In the genomic region with DNA sequence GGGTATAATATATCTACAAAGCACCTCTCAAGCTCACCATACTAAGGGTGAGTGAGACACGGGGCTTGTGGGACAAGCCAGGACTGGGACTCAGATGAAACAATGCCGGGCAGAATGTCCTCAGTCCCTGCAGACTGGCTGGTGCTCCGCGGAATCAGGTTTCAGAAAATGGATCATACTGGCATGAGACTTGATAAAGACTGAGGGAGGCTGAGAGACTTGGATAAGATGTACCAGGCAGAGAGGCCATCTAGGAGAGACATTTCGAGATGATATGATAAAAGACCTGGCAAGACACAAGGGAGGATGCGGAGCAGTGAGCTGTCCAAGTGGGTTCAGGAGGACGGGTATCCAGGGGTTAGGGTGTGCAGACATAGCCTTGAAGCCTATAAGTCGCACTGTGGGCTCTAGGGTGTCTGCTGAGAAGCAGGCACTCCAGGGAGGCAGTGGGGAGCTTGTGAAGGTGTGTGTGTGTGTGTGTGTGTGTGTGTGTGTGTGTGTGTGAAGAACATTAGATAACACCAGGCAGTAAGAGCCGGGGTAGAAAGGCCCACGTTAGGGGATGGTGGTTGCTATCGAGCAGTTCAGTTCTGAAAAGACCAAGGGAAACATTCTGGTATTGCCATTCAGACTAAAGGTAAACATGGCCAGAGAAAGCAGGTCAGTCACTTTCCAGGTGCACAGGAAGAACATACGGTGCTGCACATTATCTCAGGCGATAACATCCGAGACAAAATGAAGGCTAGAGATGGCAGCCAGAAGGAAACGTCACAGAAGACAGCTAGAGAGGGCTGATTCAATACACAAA, we compare ENCODE assay signal across 8 mouse cellular contexts. TPM values are rescaled to one million over a fixed set of nuclear protein-coding genes. Genes with fewer than 3 reads are reported as not detected.
DNase-seq lines count a peak whose midpoint lies in the region; ATAC-seq and TF ChIP-seq lines count a peak whose summit lies in the region.

No protein-coding gene starts in this region.

- H3K27me3 ChIP-seq in CH12.LX (replicated peaks) = no peaks in the 10 kb centered on the region
- no peaks in the 10 kb centered on the region for H3K27me3 ChIP-seq in erythroblast, embryonic 14.5 days (ENCODE audit: control insufficient read depth)
- no peaks in the 10 kb centered on the region for H3K27me3 ChIP-seq in limb, embryonic 13.5 days
- H3K27me3 ChIP-seq in neural tube, embryonic 14.5 days (ENCODE audit: control insufficient read depth, insufficient read depth, low read length) = peaks cover 3% of the 10 kb centered on the region; the same call in 1 of the 2 replicates

- 58% methylated on average over 15 of the region's 15 CpGs for WGBS in limb, embryonic 13.5 days
- 63% methylated on average over 15 of the region's 15 CpGs for whole genome bisulfite sequencing in neural tube, embryonic 14.5 days

- TF ChIP-seq RAD21 in CH12.LX (IDR thresholded peaks at IDR 0.05; ENCODE audit: low read depth, low read length) = no peak

- intact Hi-C loops in heart, postnatal 10 days (cut with DNase I) = loop anchor here (5.0 kb wide), 2 partner anchors 40 to 130 kb away; a partner anchor contains a TSS

- peak overlapping the region; percentile 78 for H3K4me2 ChIP-seq in CH12.LX (ENCODE audit: insufficient read depth, low read depth, poor library complexity, severe bottlenecking)
- peak overlapping the region; percentile 73 for H3K4me2 ChIP-seq in limb, embryonic 13.5 days (replicated peaks)
- peak overlapping the region; percentile 59 for H3K4me2 ChIP-seq in neural tube, embryonic 14.5 days (ENCODE audit: low read depth, low read length)

- no peak for TF ChIP-seq POLR2A in CH12.LX (IDR thresholded peaks at IDR 0.05; ENCODE audit: low read depth, low read length)

- peaks cover 18% of the 10 kb centered on the region; the same call in 1 of the 2 replicates for H3K79me2 ChIP-seq in CH12.LX (replicated peaks; ENCODE audit: control insufficient read depth, extremely low read depth, insufficient read depth, poor library complexity, severe bottlenecking)

- TF ChIP-seq CTCF in CH12.LX (conservative IDR thresholded peaks at IDR 0.05 in 1 of 2, IDR thresholded peaks at IDR 0.05 in 1 of 2; ENCODE audit: low read depth in 2 of 2, low read length in 2 of 2) = no peak

- H3K4me3 ChIP-seq in CH12.LX (replicated peaks in 1 of 3; ENCODE audit: low read depth in 2 of 3, low read length in 2 of 3, poor library complexity in 1 of 3) = peak overlapping the region in 2 of 3 experiments; percentile 32 to 93
- H3K4me3 ChIP-seq in erythroblast, embryonic 14.5 days (replicated peaks) = peak overlapping the region; percentile 97
- peak overlapping the region; percentile 97 for H3K4me3 ChIP-seq in limb, embryonic 13.5 days
- peak overlapping the region; percentile 87 for H3K4me3 ChIP-seq in neural tube, embryonic 14.5 days (ENCODE audit: low read depth, low read length)

- dilution Hi-C loops in CH12.LX (cut with MboI; ENCODE audit: extremely low pct_ligation_motif_present, extremely low pct_unique_long_range_greater_than_20kb, low sequenced_read_pairs) = no loop called here

- ATAC-seq in limb, embryonic 13.5 days (ENCODE audit: low FRiP score, low read depth) = no peak
- no peak for ATAC-seq in neural tube, embryonic 14.5 days (ENCODE audit: low read depth)

- DNase-seq in heart, adult 11 months = peak; percentile 92
- DNase-seq in heart, postnatal 10 days = no peak
- no peak for DNase-seq in CH12.LX (ENCODE audit: extremely low read depth)
- DNase-seq in layer of hippocampus, adult 18-20 months (ENCODE audit: low spot score in 2 of 2) = no peak
- no peak for DNase-seq in kidney, postnatal 25 days

- no peak for TF ChIP-seq EP300 in CH12.LX (IDR thresholded peaks at IDR 0.05; ENCODE audit: low read length)

- H3K9ac ChIP-seq in CH12.LX (ENCODE audit: insufficient read depth, low read depth) = peak overlapping the region; percentile 89
- peak overlapping the region; percentile 70 for H3K9ac ChIP-seq in limb, embryonic 13.5 days
- peak overlapping the region; percentile 57 for H3K9ac ChIP-seq in neural tube, embryonic 14.5 days (replicated peaks; ENCODE audit: low read depth, low read length)

- H3K4me1 ChIP-seq in CH12.LX (ENCODE audit: control insufficient read depth in 1 of 2, insufficient read depth in 2 of 2) = peaks cover 24 to 66% of the 10 kb centered on the region in 2 experiments
- H3K4me1 ChIP-seq in erythroblast, embryonic 14.5 days (ENCODE audit: control insufficient read depth) = peaks cover 64% of the 10 kb centered on the region
- peaks cover 62% of the 10 kb centered on the region for H3K4me1 ChIP-seq in limb, embryonic 13.5 days
- peaks cover 10% of the 10 kb centered on the region for H3K4me1 ChIP-seq in neural tube, embryonic 14.5 days (ENCODE audit: control insufficient read depth, insufficient read depth, low read length)

- in situ Hi-C loops in CH12.LX (cut with MboI; ENCODE audit: low pct_ligation_motif_present, low pct_unique_long_range_greater_than_20kb, low sequenced_read_pairs) = no loop called here

- H3K36me3 ChIP-seq in CH12.LX (replicated peaks in 1 of 2; ENCODE audit: control insufficient read depth in 1 of 2, insufficient read depth in 1 of 2, low read length in 1 of 2) = peaks cover 5% of the 10 kb centered on the region in 2 experiments
- peaks cover 5% of the 10 kb centered on the region for H3K36me3 ChIP-seq in erythroblast, embryonic 14.5 days (ENCODE audit: control insufficient read depth)
- H3K36me3 ChIP-seq in limb, embryonic 13.5 days = no peaks in the 10 kb centered on the region
- H3K36me3 ChIP-seq in neural tube, embryonic 14.5 days (ENCODE audit: control insufficient read depth, insufficient read depth, low read length) = no peaks in the 10 kb centered on the region

- no peaks in the 10 kb centered on the region for H3K9me3 ChIP-seq in CH12.LX (replicated peaks; ENCODE audit: low read length)
- H3K9me3 ChIP-seq in erythroblast, embryonic 14.5 days (ENCODE audit: control insufficient read depth, low read length) = no peaks in the 10 kb centered on the region; the same call in 1 of the 2 replicates
- H3K9me3 ChIP-seq in limb, embryonic 13.5 days = no peaks in the 10 kb centered on the region
- H3K9me3 ChIP-seq in neural tube, embryonic 14.5 days (ENCODE audit: control insufficient read depth, low read length) = no peaks in the 10 kb centered on the region

- no peak overlapping the region for H3K27ac ChIP-seq in CH12.LX (ENCODE audit: insufficient read depth, low read depth)
- peak overlapping the region; percentile 85 for H3K27ac ChIP-seq in limb, embryonic 13.5 days
- peak overlapping the region; percentile 58 for H3K27ac ChIP-seq in neural tube, embryonic 14.5 days (ENCODE audit: low read depth, low read length)

TF ChIP-seq in CH12.LX, 34 proteins besides CTCF, POLR2A, EP300 and RAD21:
- peak; percentile 2; the same call in 1 of the 2 replicates for TF ChIP-seq ETS1 (conservative IDR thresholded peaks at IDR 0.05; ENCODE audit: low read depth, low read length)
- TF ChIP-seq KAT2A (IDR thresholded peaks at IDR 0.05; ENCODE audit: insufficient replicate concordance, low read length) = no peak
- no peak for TF ChIP-seq USF2 (conservative IDR thresholded peaks at IDR 0.05; ENCODE audit: low read depth, low read length)

RNA-seq across cellular contexts. Expression of a gene that starts 10.1 kb away (rescaled TPM):
- total RNA-seq in heart, postnatal 10 days (2021) = 10 to 100 TPM; 30.2 to 31.0 TPM
- total RNA-seq in CH12.LX (2012; rRNA removed) = 21.0 and 26.3 TPM in 2 replicates
- total RNA-seq in CH12.LX (2014; rRNA removed) = 24.3 and 24.4 TPM in 2 replicates
- polyA plus RNA-seq in CH12.LX (2012; ENCODE audit: insufficient read length, low read depth) = 37.9 and 39.0 TPM in 2 replicates
- polyA plus RNA-seq in erythroblast, embryonic 14.5 days (2012) = 0.38 and 0.73 TPM in 2 replicates
- polyA plus RNA-seq in limb, embryonic 13.5 days (2015; fragmentation: Nextera tagmentation; extraction: Ambion mirVana) = 119 and 120 TPM in 2 replicates
- polyA plus RNA-seq in neural tube, embryonic 14.5 days (2014; fragmentation: Nextera tagmentation; extraction: Ambion mirVana) = 63.2 and 69.1 TPM in 2 replicates
- 100 to 1,000 TPM; 118 to 123 TPM for total RNA-seq in layer of hippocampus, adult 18-20 months (2021)

RNA-seq across cellular contexts. Expression of a gene that starts 42.0 kb away (rescaled TPM):
- total RNA-seq in heart, postnatal 10 days (2021) = 10 to 100 TPM; 35.8 to 36.7 TPM
- total RNA-seq in CH12.LX (2012; rRNA removed) (14.1 and 15.4 TPM in 2 replicates), CH12.LX (2014; rRNA removed) (25.8 and 27.1 TPM in 2 replicates)
- 20.4 and 23.7 TPM in 2 replicates for polyA plus RNA-seq in CH12.LX (2012; ENCODE audit: insufficient read length, low read depth)
- 0.16 and 0.17 TPM in 2 replicates for polyA plus RNA-seq in erythroblast, embryonic 14.5 days (2012)
- polyA plus RNA-seq in limb, embryonic 13.5 days (2015; fragmentation: Nextera tagmentation; extraction: Ambion mirVana) = 39.1 and 46.6 TPM in 2 replicates
- 81.5 and 85.2 TPM in 2 replicates for polyA plus RNA-seq in neural tube, embryonic 14.5 days (2014; fragmentation: Nextera tagmentation; extraction: Ambion mirVana)
- total RNA-seq in layer of hippocampus, adult 18-20 months (2021) = 10 to 100 TPM; 46.3 to 51.5 TPM

RNA-seq across cellular contexts. Expression of a gene that starts 42.3 kb away (rescaled TPM):
- 10 to 100 TPM; 33.4 to 37.4 TPM for total RNA-seq in heart, postnatal 10 days (2021)
- total RNA-seq in CH12.LX (2012; rRNA removed) = 38.8 and 42.2 TPM in 2 replicates
- total RNA-seq in CH12.LX (2014; rRNA removed) = 95.7 and 106 TPM in 2 replicates
- polyA plus RNA-seq in CH12.LX (2012; ENCODE audit: insufficient read length, low read depth) = 41.0 and 43.4 TPM in 2 replicates
- polyA plus RNA-seq in erythroblast, embryonic 14.5 days (2012) = 0.66 and 0.76 TPM in 2 replicates
- 81.4 and 83.3 TPM in 2 replicates for polyA plus RNA-seq in limb, embryonic 13.5 days (2015; fragmentation: Nextera tagmentation; extraction: Ambion mirVana)
- 167 and 170 TPM in 2 replicates for polyA plus RNA-seq in neural tube, embryonic 14.5 days (2014; fragmentation: Nextera tagmentation; extraction: Ambion mirVana)
- 10 to 100 TPM; 46.4 to 49.1 TPM for total RNA-seq in layer of hippocampus, adult 18-20 months (2021)

Comparison
In these comparisons a context has a peak if more than half of its experiments do, and no peak if none do; other contexts are left out.
1. RNA of a gene that starts 10.1 kb away (polyA plus RNA-seq): 119 to 120 TPM in limb, embryonic 13.5 days, 63.2 to 69.1 TPM in neural tube, embryonic 14.5 days and 37.9 to 39.0 TPM in CH12.LX; 0.38 to 0.73 TPM in erythroblast, embryonic 14.5 days; every median in the first group is over 10 times any median in the second.
2. RNA of a gene that starts 42.0 kb away (polyA plus RNA-seq): 81.5 to 85.2 TPM in neural tube, embryonic 14.5 days, 39.1 to 46.6 TPM in limb, embryonic 13.5 days and 20.4 to 23.7 TPM in CH12.LX; 0.16 to 0.17 TPM in erythroblast, embryonic 14.5 days; every median in the first group is over 10 times any median in the second.
3. RNA of a gene that starts 42.3 kb away (polyA plus RNA-seq): 167 to 170 TPM in neural tube, embryonic 14.5 days, 81.4 to 83.3 TPM in limb, embryonic 13.5 days and 41.0 to 43.4 TPM in CH12.LX; 0.66 to 0.76 TPM in erythroblast, embryonic 14.5 days; every median in the first group is over 10 times any median in the second.
4. Peak in every context shown above with its lines, with median percentiles within 50 percentile points of each other: H3K4me2 ChIP-seq, H3K4me3 ChIP-seq and H3K9ac ChIP-seq.